Mouse (Mus musculus) C2C12 (cell line): ENCODE data around the gene Ift81. TPM values are rescaled to one million over a fixed set of nuclear protein-coding genes. Genes with fewer than 3 reads are reported as not detected.

Experiments
- H3K27me3 ChIP-seq: one replicate; pipeline ENCODE4 v1.6.1; 2011; ENCODE audit not compliant: control insufficient read depth, insufficient read depth, insufficient read length
- H3K36me3 ChIP-seq: one replicate; pipeline ENCODE4 v1.6.1; 2011; ENCODE audit not compliant: control insufficient read depth, insufficient read depth
- H3K4me3 ChIP-seq: one replicate; pipeline ENCODE4 v1.5.1; 2011; ENCODE audit warnings: mild to moderate bottlenecking, control low read depth; ENCODE audit not compliant: poor library complexity, insufficient read depth, severe bottlenecking
- H3K79me2 ChIP-seq: one replicate; pipeline ENCODE4 v1.6.1; 2011; ENCODE audit not compliant: control insufficient read depth, insufficient read depth
- H3K79me3 ChIP-seq: one replicate; pipeline ENCODE4 v1.6.1; 2011; ENCODE audit warnings: low read depth, control low read depth
- H3ac ChIP-seq: one replicate; pipeline ENCODE3; 2011; ENCODE audit warnings: low read depth; ENCODE audit not compliant: control insufficient read depth, insufficient read length
- CEBPB ChIP-seq: IDR thresholded peaks from one replicate; pipeline ENCODE4 v1.6.1; 2011; ENCODE audit warnings: low read depth, mild to moderate bottlenecking, control low read depth, moderate library complexity
- CTCF ChIP-seq: IDR thresholded peaks from one replicate; pipeline ENCODE4 v1.5.1; 2011; ENCODE audit not compliant: control insufficient read depth, insufficient read depth, insufficient read length
- FOSL1 ChIP-seq: IDR thresholded peaks from one replicate; pipeline ENCODE4 v1.8.0; 2011; ENCODE audit warnings: mild to moderate bottlenecking, low read length; ENCODE audit not compliant: poor library complexity, insufficient read depth, severe bottlenecking
- MAX ChIP-seq: IDR thresholded peaks from one replicate; pipeline ENCODE4 v1.6.1; 2011; ENCODE audit warnings: mild to moderate bottlenecking, control low read depth
- MYOD1 ChIP-seq: IDR thresholded peaks from one replicate; pipeline ENCODE4 v1.6.1; 2011; ENCODE audit warnings: low read depth; ENCODE audit not compliant: control insufficient read depth, insufficient read length
- MYOG ChIP-seq: IDR thresholded peaks from one replicate; pipeline ENCODE4 v1.6.1; 2011; ENCODE audit not compliant: control insufficient read depth, insufficient read length; ENCODE audit errors: extremely low read depth
- USF1 ChIP-seq: IDR thresholded peaks from one replicate; pipeline ENCODE4 v1.6.1; 2011; ENCODE audit warnings: low read depth, mild to moderate bottlenecking, control low read depth, moderate library complexity
- polyA plus RNA-seq: library from polyadenylated mRNA; unstranded; fragments of >200 nt; fragmentation: generic; extraction: Trizol; gene quantifications from one replicate; pipeline ENCODE4 v1.2.1, GENCODE M21; 2012; ENCODE audit warnings: missing spikeins

Gene Ift81
- polyA plus RNA-seq, 1 experiment, result 3.5 TPM

DNA sequence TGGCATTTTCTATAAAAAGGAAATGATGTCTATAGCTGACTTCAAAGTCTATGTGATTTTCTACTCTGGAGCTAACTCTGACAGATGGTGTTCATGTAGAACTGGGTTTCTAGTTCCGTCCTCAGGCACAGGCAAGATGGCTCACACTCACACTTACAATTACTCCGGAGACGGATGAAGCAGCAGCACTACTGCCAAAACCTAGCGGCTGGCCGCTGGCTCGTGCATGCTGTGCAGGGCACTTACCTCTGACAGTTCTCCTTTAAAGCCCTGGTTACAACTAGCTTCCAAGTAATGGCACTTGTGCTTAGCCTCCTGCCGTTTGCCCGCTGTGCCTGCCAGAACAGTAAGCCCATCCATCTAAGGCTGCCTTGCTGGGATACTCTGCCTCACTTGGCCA lies 47.7 kb downstream of the Ift81 start:
- TF ChIP-seq MYOD1, result no peak
- TF ChIP-seq CTCF, result no peak
- no peak for TF ChIP-seq MYOG
- no peak for TF ChIP-seq MAX
- TF ChIP-seq USF1, result no peak
- TF ChIP-seq FOSL1, result no peak
- TF ChIP-seq CEBPB, result no peak
- Histone ChIP-seq H3K36me3 (peaks cover 15% of the 10 kb centered on the region), H3K79me3 (no peaks in the 10 kb centered on the region), H3K79me2 (no peaks in the 10 kb centered on the region), H3K4me3 (no peak overlapping the region), H3ac (no peak overlapping the region), H3K27me3 (no peaks in the 10 kb centered on the region)

DNA sequence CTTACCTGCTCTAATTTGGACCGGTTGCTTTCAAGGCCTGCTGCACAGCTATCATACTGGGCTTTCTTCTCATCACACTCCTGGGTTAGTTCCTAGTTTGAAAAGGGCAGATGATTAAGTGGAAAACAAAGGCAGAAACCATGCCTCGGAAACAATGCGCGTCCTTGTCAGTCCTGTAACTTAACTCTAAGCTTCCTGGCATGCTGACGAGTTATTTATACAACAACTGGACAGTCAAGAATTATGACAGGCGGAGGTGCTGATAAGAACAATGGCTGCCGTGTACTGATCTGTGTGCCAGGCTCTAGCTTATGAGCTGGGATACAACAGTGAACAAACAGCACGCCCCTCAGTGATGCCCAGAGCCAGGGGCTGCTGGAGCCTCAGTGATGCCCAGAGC lies 53.7 kb downstream of the Ift81 start:
- Histone ChIP-seq H3ac (no peak overlapping the region), H3K27me3 (no peaks in the 10 kb centered on the region), H3K36me3 (peaks cover 14% of the 10 kb centered on the region), H3K79me2 (no peaks in the 10 kb centered on the region), H3K79me3 (no peaks in the 10 kb centered on the region), H3K4me3 (no peak overlapping the region)
- no peak for TF ChIP-seq CTCF
- TF ChIP-seq MAX, result no peak
- no peak for TF ChIP-seq MYOD1

DNA sequence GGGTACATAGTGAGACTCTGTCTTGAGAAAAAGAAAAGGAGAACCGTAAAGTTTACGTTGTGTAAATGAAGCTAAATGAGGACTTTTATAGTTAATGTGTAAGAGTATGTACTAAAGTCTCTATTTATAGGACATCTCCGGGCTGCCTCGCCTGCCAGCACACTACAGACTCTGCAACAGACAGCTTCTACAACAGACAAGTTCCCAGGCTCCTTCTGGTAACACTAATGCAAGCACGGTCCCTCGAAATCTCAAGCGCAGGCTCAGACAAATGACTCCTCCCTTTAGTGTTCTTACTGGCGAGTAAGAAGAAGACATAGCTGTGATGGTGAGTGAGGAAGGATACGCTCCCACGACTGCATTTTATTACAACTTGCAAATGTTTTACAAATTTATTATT lies 56.2 kb downstream of the Ift81 start:
- peaks cover 11% of the 10 kb centered on the region for H3K36me3 ChIP-seq
- H3K27me3 ChIP-seq, result no peaks in the 10 kb centered on the region
- TF ChIP-seq FOSL1 (no peak), MAX (no peak), USF1 (no peak), MYOD1 (no peak), CTCF (no peak), CEBPB (no peak)

DNA sequence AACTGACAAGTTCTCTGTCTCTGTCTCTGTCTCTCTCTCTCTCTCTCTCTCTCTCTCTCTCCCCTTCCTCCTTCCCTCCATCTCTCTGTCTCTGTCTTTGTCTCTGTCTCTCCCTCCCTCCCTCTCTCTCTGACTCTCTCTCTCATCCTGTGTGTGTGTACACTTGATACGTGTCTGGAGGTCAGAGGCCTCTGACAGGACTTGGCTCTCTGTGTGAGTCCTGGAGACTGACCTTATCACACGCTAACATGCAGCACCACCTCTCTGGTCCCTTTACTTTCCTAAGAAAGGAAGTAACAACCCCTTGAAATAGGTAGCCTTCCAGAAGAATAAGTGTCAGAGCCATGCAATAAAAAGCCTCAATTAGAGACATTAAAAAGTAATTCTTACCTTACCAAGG lies 59.2 kb downstream of the Ift81 start:
- no peaks in the 10 kb centered on the region for H3K79me3 ChIP-seq
- no peak overlapping the region for H3ac ChIP-seq
- no peaks in the 10 kb centered on the region for H3K79me2 ChIP-seq
- no peak overlapping the region for H3K4me3 ChIP-seq
- peaks cover 11% of the 10 kb centered on the region for H3K36me3 ChIP-seq
- TF ChIP-seq FOSL1 (no peak), CEBPB (no peak), CTCF (no peak), MAX (no peak), MYOD1 (no peak), MYOG (no peak), USF1 (no peak)
- H3K27me3 ChIP-seq, result no peaks in the 10 kb centered on the region

More for the DNA sequence above, 56.2 kb downstream of the Ift81 start:
- Histone ChIP-seq H3K79me3 (no peaks in the 10 kb centered on the region), H3ac (no peak overlapping the region), H3K4me3 (no peak overlapping the region), H3K79me2 (no peaks in the 10 kb centered on the region)

DNA sequence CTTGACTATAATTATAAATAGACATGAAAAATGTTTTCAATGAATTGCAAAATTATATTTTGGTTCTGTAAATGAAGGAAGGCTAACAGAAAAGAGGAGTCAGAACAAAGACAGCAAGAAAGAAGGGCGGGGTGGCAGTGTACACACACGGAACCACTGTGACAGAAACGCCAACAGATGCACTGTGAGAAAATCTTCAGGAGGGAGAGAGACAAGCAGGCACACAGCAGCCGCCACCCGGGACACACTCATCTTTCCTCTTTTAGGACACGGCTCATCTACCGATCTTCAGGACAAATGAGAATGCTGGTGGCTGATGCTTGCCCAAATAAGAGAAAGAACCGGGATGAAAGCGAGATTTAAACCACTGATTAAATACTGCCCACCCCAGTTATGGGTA lies 61.7 kb downstream of the Ift81 start:
- Histone ChIP-seq H3K27me3 (no peaks in the 10 kb centered on the region), H3K4me3 (no peak overlapping the region), H3ac (no peak overlapping the region), H3K79me3 (no peaks in the 10 kb centered on the region), H3K36me3 (peaks cover 2% of the 10 kb centered on the region), H3K79me2 (no peaks in the 10 kb centered on the region)
- no peak for TF ChIP-seq CTCF
- no peak for TF ChIP-seq MAX
- no peak for TF ChIP-seq CEBPB
- no peak for TF ChIP-seq MYOD1
- no peak for TF ChIP-seq MYOG
- no peak for TF ChIP-seq USF1
- no peak for TF ChIP-seq FOSL1

DNA sequence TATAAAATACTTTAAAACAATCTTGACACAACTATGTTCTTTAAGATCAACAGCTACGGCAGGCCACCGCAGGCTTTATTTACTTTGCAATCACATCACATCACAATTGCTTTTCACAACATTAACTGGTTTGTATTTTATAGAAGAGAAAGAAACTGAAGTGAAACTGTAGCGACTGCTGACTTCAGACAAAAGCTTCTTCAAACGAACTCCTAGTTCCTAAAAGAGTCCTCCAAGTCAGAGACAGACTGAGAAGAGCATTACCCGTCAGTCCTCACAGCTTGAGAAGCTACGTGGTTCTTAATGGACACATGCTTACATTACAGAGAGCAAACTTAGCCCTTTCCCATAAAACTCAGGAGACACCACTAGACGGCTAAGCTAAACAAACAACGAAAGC lies 63.9 kb downstream of the Ift81 start:
- Histone ChIP-seq H3ac (no peak overlapping the region), H3K79me3 (no peaks in the 10 kb centered on the region), H3K4me3 (no peak overlapping the region), H3K36me3 (no peaks in the 10 kb centered on the region), H3K27me3 (no peaks in the 10 kb centered on the region), H3K79me2 (no peaks in the 10 kb centered on the region)
- no peak for TF ChIP-seq CEBPB
- no peak for TF ChIP-seq FOSL1
- no peak for TF ChIP-seq MYOG
- no peak for TF ChIP-seq MYOD1
- TF ChIP-seq MAX, result no peak
- TF ChIP-seq USF1, result no peak
- no peak for TF ChIP-seq CTCF
